Mouse (Mus musculus) MEL (cell line): ENCODE data around the gene Crlf3. TPM values are rescaled to one million over a fixed set of nuclear protein-coding genes. Genes with fewer than 3 reads are reported as not detected.

Experiments used
- DNase-seq: peaks from one replicate; pipeline ENCODE4 v3.0.0; 2011; ENCODE audit warnings: low read depth, low spot score
- H3K27ac ChIP-seq: 2 replicates; pipeline ENCODE4 v1.5.1; 2012; ENCODE audit warnings: low read depth, mild to moderate bottlenecking, control low read depth, low read length, moderate library complexity; ENCODE audit not compliant: control insufficient read depth
- H3K27me3 ChIP-seq, 2 experiments: fragments of 150-350 bp in 1 of 2; sonication (generic) in 1 of 2; 2 replicates each; pipeline ENCODE4 v1.6.1; 2012; ENCODE audit warnings: low read length in 2 of 2, mild to moderate bottlenecking in 2 of 2, improper control_type of control experiment in 1 of 2, moderate library complexity in 1 of 2; ENCODE audit not compliant: insufficient read depth in 2 of 2, control insufficient read depth in 1 of 2
- H3K36me3 ChIP-seq, 2 experiments: 2 replicates each; pipeline ENCODE4 v1.6.1; 2012 to 2014; ENCODE audit warnings: low read length in 2 of 2, improper control_type of control experiment in 1 of 2, inconsistent platforms in 1 of 2, mild to moderate bottlenecking in 1 of 2; ENCODE audit not compliant: insufficient read depth in 2 of 2, control insufficient read depth in 1 of 2
- H3K4me1 ChIP-seq, 2 experiments: fragments of 150-350 bp in 1 of 2; sonication (generic) in 1 of 2; 2 replicates each; pipeline ENCODE4 v1.6.1; 2012; ENCODE audit warnings: low read length in 2 of 2, improper control_type of control experiment in 1 of 2, mild to moderate bottlenecking in 1 of 2; ENCODE audit not compliant: insufficient read depth in 2 of 2, control insufficient read depth in 1 of 2
- H3K4me3 ChIP-seq, 2 experiments: fragments of 150-350 bp in 1 of 2; sonication (generic) in 1 of 2; 2 replicates each; pipeline ENCODE4 v1.5.1; 2012; ENCODE audit warnings: low read depth in 2 of 2, low read length in 2 of 2, mild to moderate bottlenecking in 2 of 2, moderate library complexity in 2 of 2, control low read depth in 1 of 2, improper control_type of control experiment in 1 of 2; ENCODE audit not compliant: control insufficient read depth in 1 of 2, insufficient read depth in 1 of 2
- H3K79me2 ChIP-seq: 2 replicates; pipeline ENCODE4 v1.6.1; 2012; ENCODE audit warnings: mild to moderate bottlenecking, low read length, moderate library complexity; ENCODE audit not compliant: control insufficient read depth, poor library complexity, insufficient read depth
- H3K9ac ChIP-seq: 2 replicates; pipeline ENCODE4 v1.6.1; 2012; ENCODE audit warnings: low read depth, mild to moderate bottlenecking, control low read depth, low read length, moderate library complexity; ENCODE audit not compliant: control insufficient read depth, poor library complexity, severe bottlenecking
- H3K9me3 ChIP-seq: fragments of 150-350 bp; sonication (generic); replicated peaks from 2 replicates; pipeline ENCODE4 v1.6.1; 2012; ENCODE audit warnings: mild to moderate bottlenecking, low read length, improper control_type of control experiment, moderate library complexity; ENCODE audit not compliant: insufficient read depth
- BHLHE40 ChIP-seq: IDR thresholded peaks from 2 replicates; pipeline ENCODE4 v1.6.1; 2012; ENCODE audit warnings: low read depth, mild to moderate bottlenecking, inconsistent platforms, low read length, improper control_type of control experiment, borderline replicate concordance
- ELF1 ChIP-seq: IDR thresholded peaks from 2 replicates; pipeline ENCODE4 v1.6.1; 2014; ENCODE audit warnings: low read depth, mild to moderate bottlenecking, inconsistent platforms, low read length, improper control_type of control experiment, moderate library complexity
- ETS1 ChIP-seq: IDR thresholded peaks from 2 replicates; pipeline ENCODE4 v1.6.1; 2012; ENCODE audit warnings: low read depth, mild to moderate bottlenecking, inconsistent platforms, low read length, improper control_type of control experiment, moderate library complexity
- GABPA ChIP-seq: IDR thresholded peaks from 2 replicates; pipeline ENCODE4 v1.6.1; 2012; ENCODE audit warnings: low read depth, mild to moderate bottlenecking, inconsistent platforms, low read length, improper control_type of control experiment, moderate library complexity
- GATA1 ChIP-seq: IDR thresholded peaks from 2 replicates; pipeline ENCODE4 v1.6.1; 2011; ENCODE audit warnings: low read depth, low read length, improper control_type of control experiment
- HCFC1 ChIP-seq: IDR thresholded peaks from 2 replicates; pipeline ENCODE4 v1.6.1; 2012; ENCODE audit warnings: low read depth, mild to moderate bottlenecking, inconsistent platforms, low read length, improper control_type of control experiment, moderate library complexity
- MAFK ChIP-seq: IDR thresholded peaks from 2 replicates; pipeline ENCODE4 v1.6.1; 2011; ENCODE audit warnings: low read depth, mild to moderate bottlenecking, low read length, improper control_type of control experiment, borderline replicate concordance
- MAX ChIP-seq: IDR thresholded peaks from 2 replicates; pipeline ENCODE4 v1.6.1; 2011; ENCODE audit warnings: low read length, improper control_type of control experiment
- MAZ ChIP-seq: IDR thresholded peaks from 2 replicates; pipeline ENCODE4 v1.6.1; 2012; ENCODE audit warnings: low read depth, mild to moderate bottlenecking, inconsistent platforms, low read length, improper control_type of control experiment
- MEF2A ChIP-seq: IDR thresholded peaks from 2 replicates; pipeline ENCODE4 v1.6.1; 2014; ENCODE audit warnings: low read depth, mild to moderate bottlenecking, inconsistent platforms, low read length, improper control_type of control experiment; ENCODE audit not compliant: poor library complexity, insufficient replicate concordance, severe bottlenecking; ENCODE audit errors: extremely low read depth
- NELFE ChIP-seq: IDR thresholded peaks from 2 replicates; pipeline ENCODE4 v1.6.1; 2011; ENCODE audit warnings: low read depth, low read length, improper control_type of control experiment
- POLR2AphosphoS5 ChIP-seq: IDR thresholded peaks from 2 replicates; pipeline ENCODE4 v1.6.1; 2012; ENCODE audit warnings: low read depth, borderline replicate concordance, mild to moderate bottlenecking, inconsistent platforms, low read length, moderate library complexity, mixed read lengths
- RAD21 ChIP-seq: IDR thresholded peaks from 2 replicates; pipeline ENCODE4 v1.6.1; 2011; ENCODE audit warnings: mild to moderate bottlenecking, low read depth, low read length, improper control_type of control experiment
- SMC3 ChIP-seq: IDR thresholded peaks from 2 replicates; pipeline ENCODE4 v1.6.1; 2011; ENCODE audit warnings: low read depth, low read length, improper control_type of control experiment
- UBTF ChIP-seq: IDR thresholded peaks from 2 replicates; pipeline ENCODE4 v1.6.1; 2012; ENCODE audit warnings: low read depth, mild to moderate bottlenecking, inconsistent platforms, low read length, improper control_type of control experiment, moderate library complexity, borderline replicate concordance; ENCODE audit not compliant: insufficient read depth
- USF1 ChIP-seq: IDR thresholded peaks from 2 replicates; pipeline ENCODE4 v1.6.1; 2014; ENCODE audit warnings: low read depth, mild to moderate bottlenecking, inconsistent platforms, low read length, improper control_type of control experiment, moderate library complexity
- USF2 ChIP-seq, 2 experiments: IDR thresholded peaks; 2 replicates each; pipeline ENCODE4 v1.6.1; 2011 to 2012; ENCODE audit warnings: improper control_type of control experiment in 2 of 2, low read length in 2 of 2, borderline replicate concordance in 1 of 2, inconsistent platforms in 1 of 2, low read depth in 1 of 2, mild to moderate bottlenecking in 1 of 2; ENCODE audit not compliant: insufficient read depth in 1 of 2
- ZC3H11A ChIP-seq: IDR thresholded peaks from 2 replicates; pipeline ENCODE4 v1.6.1; 2012; ENCODE audit warnings: low read depth, mild to moderate bottlenecking, inconsistent platforms, low read length, improper control_type of control experiment
- ZMIZ1 ChIP-seq: IDR thresholded peaks from 2 replicates; pipeline ENCODE4 v1.6.1; 2012; ENCODE audit warnings: low read depth, mild to moderate bottlenecking, inconsistent platforms, low read length, improper control_type of control experiment, moderate library complexity
- polyA plus RNA-seq, 2 experiments: library from polyadenylated mRNA; stranded (reverse) in 1 of 2; unstranded in 1 of 2; fragments of >175 nt in 1 of 2; fragments of >200 nt in 1 of 2; gene quantifications; 2 replicates each; pipeline versions ENCODE4 v1.2.1 to v1.2.4; 2012; ENCODE audit warnings: low replicate concordance in 2 of 2, low read depth in 1 of 2; ENCODE audit not compliant: insufficient read length in 2 of 2, insufficient read depth in 1 of 2, missing spikeins in 1 of 2
- total RNA-seq: library from RNA; depleted of rRNA; stranded (reverse); fragments of 300-350 nt; gene quantifications from 2 replicates; pipeline ENCODE4 v1.2.3, GENCODE M21; 2012

Crlf3 gene
- total and polyA plus RNA-seq, 3 experiments: 71.7 to 107 TPM; not detected in 1

GRCm38 (mm10) chr11:80054659-80055058, 26.1 kb downstream of the Crlf3 start:
- Histone ChIP-seq H3K9ac (no peak overlapping the region), H3K4me3 (no peak overlapping the region), H3K27me3 (no peaks in the 10 kb centered on the region), H3K4me1 (no peaks in the 10 kb centered on the region), H3K79me2 (no peaks in the 10 kb centered on the region), H3K36me3 (peaks cover 0 to 44% of the 10 kb centered on the region in 2 experiments; a peak in 2 of 4 replicates), H3K27ac (no peak overlapping the region), H3K9me3 (no peaks in the 10 kb centered on the region)
- TF ChIP-seq MEF2A (no peak), SMC3 (no peak), UBTF (no peak), GATA1 (no peak), ZC3H11A (no peak), MAX (no peak), POLR2AphosphoS5 (no peak), GABPA (no peak), MAZ (no peak), RAD21 (no peak), HCFC1 (no peak), ZMIZ1 (no peak), MAFK (no peak), ETS1 (no peak)
- DNase-seq: no peak

- Histone ChIP-seq H3K4me1 (no peaks in the 10 kb centered on the region), H3K9ac (no peak overlapping the region), H3K9me3 (no peaks in the 10 kb centered on the region), H3K79me2 (no peaks in the 10 kb centered on the region), H3K27me3 (no peaks in the 10 kb centered on the region), H3K36me3 (peaks cover 0 to 36% of the 10 kb centered on the region in 2 experiments; a peak in 2 of 4 replicates), H3K4me3 (no peak overlapping the region), H3K27ac (no peak overlapping the region)
- TF ChIP-seq USF1: no peak
- no peak for TF ChIP-seq NELFE
- TF ChIP-seq BHLHE40: no peak
- no peak for TF ChIP-seq ELF1
- TF ChIP-seq USF2 (IDR thresholded peaks at IDR 0.05; ENCODE audit: borderline replicate concordance in 1 of 2, insufficient read depth in 1 of 2, low read depth in 1 of 2, low read length in 2 of 2): no peak
- TF ChIP-seq HCFC1: no peak
- DNase-seq: no peak
These were observed 27.6 kb downstream of the Crlf3 start for GRCm38 (mm10) chr11:80053171-80053570.
